ENCODE assay signal across 8 mouse cellular contexts in genomic region chrX:12129828-12130809, GRCm38 (mm10). TPM values are rescaled to one million over a fixed set of nuclear protein-coding genes. Genes with fewer than 3 reads are reported as not detected.
DNase-seq lines count a peak whose midpoint lies in the region; ATAC-seq and TF ChIP-seq lines count a peak whose summit lies in the region.
"Had no signal": no experiment of that assay in that cellular context is flagged by ENCODE, and none has a peak within 500 bp of the region (broad histone marks: within the 10 kb centered on the region; RNA-seq: fewer than 3 reads in every experiment).

No protein-coding gene starts in this region.

- peaks cover 93% of the 10 kb centered on the region for H3K27me3 ChIP-seq in heart, embryonic 12.5 days (replicated peaks)
- no peaks in the 10 kb centered on the region for H3K27me3 ChIP-seq in heart, adult 2 months (ENCODE audit: control insufficient read depth, insufficient read depth, low read length)
- peaks cover 97% of the 10 kb centered on the region for H3K27me3 ChIP-seq in limb, embryonic 13.5 days

- H3K9ac ChIP-seq in heart, embryonic 12.5 days: 0 out of 2 replicates have a peak overlapping the region, but pooled peaks have one; percentile 24
- no peak overlapping the region for H3K9ac ChIP-seq in heart, adult 2 months (ENCODE audit: low read depth, low read length)
- no peak overlapping the region for H3K9ac ChIP-seq in limb, embryonic 13.5 days
- H3K9ac ChIP-seq: forebrain, embryonic 15.5 days had no signal

- H3K79me2 ChIP-seq in heart, adult 2 months (replicated peaks; ENCODE audit: control insufficient read depth, insufficient read depth, low read length): no peaks in the 10 kb centered on the region

- TF ChIP-seq CTCF in heart, adult 2 months (IDR thresholded peaks at IDR 0.05): no peak

- H3K4me2 ChIP-seq in heart, embryonic 12.5 days: peak overlapping the region; percentile 85
- 0 out of 2 replicates have a peak overlapping the region, but pooled peaks have one; percentile 7 for H3K4me2 ChIP-seq in limb, embryonic 13.5 days (replicated peaks)

- no peak overlapping the region for H3K27ac ChIP-seq in heart, embryonic 12.5 days (ENCODE audit: poor library complexity, severe bottlenecking)
- H3K27ac ChIP-seq in heart, adult 2 months: no peak overlapping the region
- no peak overlapping the region for H3K27ac ChIP-seq in limb, embryonic 13.5 days

- intact Hi-C loops in heart, adult 2 months (cut with DNase I): no loop called here

- no peaks in the 10 kb centered on the region for H3K36me3 ChIP-seq in heart, embryonic 12.5 days
- no peaks in the 10 kb centered on the region for H3K36me3 ChIP-seq in heart, adult 2 months (ENCODE audit: control insufficient read depth, insufficient read depth, low read length)
- no peaks in the 10 kb centered on the region for H3K36me3 ChIP-seq in limb, embryonic 13.5 days
- H3K36me3 ChIP-seq: forebrain, embryonic 15.5 days had no signal

- peaks cover 58% of the 10 kb centered on the region for H3K4me1 ChIP-seq in heart, embryonic 12.5 days (replicated peaks)
- H3K4me1 ChIP-seq in heart, adult 2 months (ENCODE audit: control insufficient read depth, insufficient read depth, low read length): peaks cover 6% of the 10 kb centered on the region
- H3K4me1 ChIP-seq in limb, embryonic 13.5 days: peaks cover 66% of the 10 kb centered on the region

- no peak for TF ChIP-seq POLR2A in heart, adult 2 months (IDR thresholded peaks at IDR 0.05; ENCODE audit: insufficient read depth, low read depth, low read length)

- no peaks in the 10 kb centered on the region for H3K9me3 ChIP-seq in heart, embryonic 12.5 days (replicated peaks)
- H3K9me3 ChIP-seq in limb, embryonic 13.5 days: no peaks in the 10 kb centered on the region
- H3K9me3 ChIP-seq: forebrain, embryonic 15.5 days had no signal

- WGBS in heart, embryonic 12.5 days: 35% methylated on average over 14 of the region's 14 CpGs
- 44% methylated on average over 14 of the region's 14 CpGs for WGBS in heart, adult 2 months
- WGBS in limb, embryonic 13.5 days: 13% methylated on average over 14 of the region's 14 CpGs

- TF ChIP-seq EP300 in heart, adult 2 months (IDR thresholded peaks at IDR 0.05; ENCODE audit: insufficient read depth, low read depth, low read length): no peak

- ATAC-seq in heart, embryonic 12.5 days (ENCODE audit: insufficient number of reproducible peaks, low FRiP score): no peak
- no peak for ATAC-seq in limb, embryonic 13.5 days (ENCODE audit: low FRiP score, low read depth)

- no peak overlapping the region for H3K4me3 ChIP-seq in heart, embryonic 12.5 days
- H3K4me3 ChIP-seq in heart, adult 2 months: no peak overlapping the region
- H3K4me3 ChIP-seq in limb, embryonic 13.5 days: no peak overlapping the region

- no peak for DNase-seq in heart, adult 2 months
- DNase-seq in lung, postnatal 10 days: peak; percentile 24
- DNase-seq in lung, postnatal 36 days: no peak
- peak; percentile 10 for DNase-seq in T-cell, adult 2 months (ENCODE audit: low spot score)
- no peak for DNase-seq in frontal cortex, postnatal 10 days (ENCODE audit: low spot score in 2 of 2)

RNA-seq across cellular contexts. Expression of gene Bcor, which starts 30.0 kb away (rescaled TPM):
- 20.3 and 23.4 TPM in 2 replicates for polyA plus RNA-seq in heart, embryonic 12.5 days (2016; fragmentation: Nextera tagmentation; extraction: Ambion mirVana)
- total RNA-seq in heart, adult 2 months (2021): 10 to 100 TPM; 18.0 to 22.4 TPM
- 11.2 and 15.3 TPM in 2 replicates for polyA plus RNA-seq in heart, adult 2 months (2012; rRNA removed)
- 16.8 and 17.8 TPM in 2 replicates for polyA plus RNA-seq in limb, embryonic 13.5 days (2015; fragmentation: Nextera tagmentation; extraction: Ambion mirVana)

Comparison
In these comparisons a context has a peak if more than half of its experiments do, and no peak if none do; other contexts are left out.
1. DNase-seq: peak in lung, postnatal 10 days (single experiment) and T-cell, adult 2 months (single experiment); none in heart, adult 2 months (0 of 2), lung, postnatal 36 days (single experiment) and frontal cortex, postnatal 10 days (0 of 2).